Mouse (Mus musculus): ENCODE results near the gene Gm49361. TPM values are rescaled to one million over a fixed set of nuclear protein-coding genes. Genes with fewer than 3 reads are reported as not detected.
"Not testable (repeated sequence)": the region's sequence is repeated elsewhere in the genome, so short reads cannot be mapped to it uniquely, and the experiment has no call there.

Gene Gm49361
- polyA plus RNA-seq, 1 experiment: not detected

GRCm38 (mm10) chr14:57679958-57680535 lies 65.9 kb downstream of the Gm49361 start:
- Histone ChIP-seq H3K27ac (ENCODE audit: insufficient read depth, low read depth, low read length) (no peak overlapping the region), H3K4me3 (ENCODE audit: insufficient read depth, low read length) (no peak overlapping the region), H3K4me1 (ENCODE audit: control insufficient read depth, insufficient read depth, low read length) (peaks cover 3% of the 10 kb centered on the region; the same call in 1 of the 2 replicates)
- TF ChIP-seq CTCF (IDR thresholded peaks at IDR 0.05; ENCODE audit: low read depth, low read length): peak; percentile 65
- TF ChIP-seq POLR2A (IDR thresholded peaks at IDR 0.05; ENCODE audit: borderline replicate concordance, low read depth, low read length): no peak

- Histone ChIP-seq H3K4me3 (ENCODE audit: insufficient read depth, low read length) (no peak overlapping the region), H3K27ac (ENCODE audit: insufficient read depth, low read depth, low read length) (no peak overlapping the region), H3K4me1 (ENCODE audit: control insufficient read depth, insufficient read depth, low read length) (peaks cover 3% of the 10 kb centered on the region; the same call in 1 of the 2 replicates)
- TF ChIP-seq CTCF (IDR thresholded peaks at IDR 0.05; ENCODE audit: low read depth, low read length) (no peak), POLR2A (IDR thresholded peaks at IDR 0.05; ENCODE audit: borderline replicate concordance, low read depth, low read length) (no peak)
Measured at GRCm38 (mm10) chr14:57679523-57679922, 66.4 kb downstream of the Gm49361 start.

DNA sequence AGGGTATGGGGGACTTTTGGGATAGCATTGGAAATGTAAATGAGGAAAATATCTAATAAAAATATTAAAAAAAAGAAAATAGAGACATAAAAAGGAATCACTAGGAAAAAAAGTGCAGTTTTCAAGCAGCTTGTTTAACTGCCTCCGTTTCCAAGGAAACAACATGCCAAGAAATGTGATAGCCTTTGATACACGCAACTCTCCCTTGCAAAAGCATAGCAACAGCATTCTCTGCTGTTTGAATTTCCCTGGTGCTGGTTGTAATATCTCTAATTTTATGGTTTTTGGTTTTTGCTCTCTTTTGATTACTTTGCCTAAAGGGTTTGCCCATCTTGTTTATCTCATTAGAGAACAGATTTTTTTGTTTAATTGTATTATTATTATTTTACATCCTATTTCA lies 70.4 kb downstream of the Gm49361 start:
- H3K4me3 ChIP-seq (ENCODE audit: insufficient read depth, low read length): no peak overlapping the region
- H3K27ac ChIP-seq (ENCODE audit: insufficient read depth, low read depth, low read length): no peak overlapping the region
- H3K4me1 ChIP-seq (ENCODE audit: control insufficient read depth, insufficient read depth, low read length): peaks cover 3% of the 10 kb centered on the region; the same call in 1 of the 2 replicates

DNA sequence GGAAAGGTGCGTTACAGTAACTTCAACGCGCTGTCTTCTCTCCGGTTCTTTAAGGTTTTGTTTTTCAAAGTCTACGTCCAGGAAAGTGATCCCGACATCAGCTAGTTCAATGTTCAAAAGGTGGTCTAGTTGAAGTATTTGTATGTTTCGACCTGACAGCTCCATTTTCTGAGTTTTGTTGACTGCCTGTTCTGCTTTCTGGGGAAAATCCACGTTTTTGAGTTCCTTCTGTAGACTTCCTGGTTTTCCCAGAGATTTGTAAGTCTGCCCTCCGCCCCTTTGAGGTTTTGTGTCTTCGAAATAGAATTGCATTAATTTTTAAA lies 80.3 kb downstream of the Gm49361 start:
- TF ChIP-seq POLR2A (IDR thresholded peaks at IDR 0.05; ENCODE audit: borderline replicate concordance, low read depth, low read length): no peak
- TF ChIP-seq CTCF (IDR thresholded peaks at IDR 0.05; ENCODE audit: low read depth, low read length): no peak
- Histone ChIP-seq H3K4me1 (ENCODE audit: control insufficient read depth, insufficient read depth, low read length) (peaks cover 21% of the 10 kb centered on the region), H3K4me3 (ENCODE audit: insufficient read depth, low read length) (peak overlapping the region; percentile 82), H3K27ac (ENCODE audit: insufficient read depth, low read depth, low read length) (peak overlapping the region; percentile 64)

More for the DNA sequence above, 70.4 kb downstream of the Gm49361 start:
- TF ChIP-seq POLR2A (IDR thresholded peaks at IDR 0.05; ENCODE audit: borderline replicate concordance, low read depth, low read length): no peak
- TF ChIP-seq CTCF (IDR thresholded peaks at IDR 0.05; ENCODE audit: low read depth, low read length): no peak

- peaks cover 25% of the 10 kb centered on the region for H3K4me1 ChIP-seq (ENCODE audit: control insufficient read depth, insufficient read depth, low read length)
- no peak for TF ChIP-seq CTCF (IDR thresholded peaks at IDR 0.05; ENCODE audit: low read depth, low read length)
- H3K4me3 ChIP-seq (ENCODE audit: insufficient read depth, low read length): peak within 1 kb of the TSS; percentile 82
- peak within 1 kb of the TSS; percentile 64 for H3K27ac ChIP-seq (ENCODE audit: insufficient read depth, low read depth, low read length)
Measured at GRCm38 (mm10) chr14:57664822-57665627, 80.9 kb downstream of the Gm49361 start, which contains the start of gene Xpo4. Gene Xpo4 (minus strand): TSS chr14:57665430.

GRCm38 (mm10) chr14:57664311-57664821 lies 81.5 kb downstream of the Gm49361 start:
- peak overlapping the region; percentile 54 for H3K27ac ChIP-seq (ENCODE audit: insufficient read depth, low read depth, low read length)
- TF ChIP-seq CTCF (IDR thresholded peaks at IDR 0.05; ENCODE audit: low read depth, low read length): no peak
- no peak for TF ChIP-seq POLR2A (IDR thresholded peaks at IDR 0.05; ENCODE audit: borderline replicate concordance, low read depth, low read length)
- H3K4me3 ChIP-seq (ENCODE audit: insufficient read depth, low read length): peak overlapping the region; percentile 82
- peaks cover 25% of the 10 kb centered on the region for H3K4me1 ChIP-seq (ENCODE audit: control insufficient read depth, insufficient read depth, low read length)

DNA sequence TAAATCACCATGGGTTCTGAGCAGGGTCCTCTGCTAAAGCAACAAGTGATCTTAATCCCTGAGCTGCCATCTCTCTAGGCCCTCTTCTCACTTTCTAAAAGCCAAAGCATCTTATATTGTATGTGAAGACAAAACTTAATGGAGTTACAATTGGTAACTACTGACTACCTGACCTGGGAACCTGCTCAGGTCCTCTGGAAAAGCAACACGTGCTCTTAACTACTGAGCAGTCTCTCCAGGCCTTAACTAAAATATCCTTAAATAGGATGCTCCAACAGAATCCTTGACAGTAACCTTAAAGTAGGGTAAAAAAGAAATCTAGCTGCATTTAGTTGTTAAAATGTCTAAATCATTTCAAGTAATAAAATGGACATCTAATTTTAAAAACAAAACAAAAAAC lies 82.3 kb downstream of the Gm49361 start:
- TF ChIP-seq POLR2A (IDR thresholded peaks at IDR 0.05; ENCODE audit: borderline replicate concordance, low read depth, low read length): no peak
- no peak for TF ChIP-seq CTCF (IDR thresholded peaks at IDR 0.05; ENCODE audit: low read depth, low read length)
- Histone ChIP-seq H3K4me3 (ENCODE audit: insufficient read depth, low read length) (peak overlapping the region; percentile 46), H3K27ac (ENCODE audit: insufficient read depth, low read depth, low read length) (no peak overlapping the region), H3K4me1 (ENCODE audit: control insufficient read depth, insufficient read depth, low read length) (peaks cover 25% of the 10 kb centered on the region)

- no peak for TF ChIP-seq CTCF (IDR thresholded peaks at IDR 0.05; ENCODE audit: low read depth, low read length)
- TF ChIP-seq POLR2A (IDR thresholded peaks at IDR 0.05; ENCODE audit: borderline replicate concordance, low read depth, low read length): no peak
- Histone ChIP-seq H3K4me3 (ENCODE audit: insufficient read depth, low read length) (no peak overlapping the region), H3K27ac (ENCODE audit: insufficient read depth, low read depth, low read length) (no peak overlapping the region), H3K4me1 (ENCODE audit: control insufficient read depth, insufficient read depth, low read length) (peaks cover 17% of the 10 kb centered on the region)
Measured at GRCm38 (mm10) chr14:57658301-57658700, 87.6 kb downstream of the Gm49361 start.

DNA sequence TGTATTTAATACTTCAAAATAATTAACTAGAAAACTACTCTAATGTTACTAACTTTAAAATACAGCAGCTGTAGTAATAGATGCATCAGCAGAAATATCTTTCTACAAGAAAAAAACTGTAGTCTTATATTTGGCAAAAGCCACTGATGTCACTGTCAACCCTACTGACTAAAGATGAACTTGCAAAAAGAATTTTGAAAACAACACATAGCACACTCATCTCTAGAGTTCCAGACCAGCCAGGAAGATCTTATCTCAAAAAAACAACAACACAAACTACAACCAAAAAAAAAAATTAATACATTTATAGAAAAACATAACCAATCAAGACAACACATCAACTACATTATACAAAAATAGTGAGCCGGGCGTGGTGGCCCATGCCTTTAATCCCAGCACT lies 88.4 kb downstream of the Gm49361 start:
- TF ChIP-seq POLR2A (IDR thresholded peaks at IDR 0.05; ENCODE audit: borderline replicate concordance, low read depth, low read length) (no peak), CTCF (IDR thresholded peaks at IDR 0.05; ENCODE audit: low read depth, low read length) (no peak)

DNA sequence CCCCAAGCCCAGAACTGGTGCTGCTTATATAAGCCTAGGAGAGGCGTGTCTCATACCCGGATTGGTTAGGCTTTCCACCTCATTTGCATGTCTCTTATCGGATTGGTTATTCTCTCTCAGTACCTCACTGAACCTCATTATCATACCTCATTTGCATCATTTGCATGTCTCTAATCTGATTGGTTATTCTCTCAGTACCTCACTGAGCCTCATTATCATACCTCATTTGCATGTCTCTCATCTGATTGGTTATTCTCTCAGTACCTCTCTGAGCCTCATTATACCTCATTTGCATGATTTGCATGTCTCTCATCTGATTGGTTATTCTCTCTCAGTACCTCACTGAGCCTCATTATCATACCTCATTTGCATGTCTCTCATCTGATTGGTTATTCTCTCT lies 89.4 kb downstream of the Gm49361 start:
- not testable (repeated sequence) for H3K27ac ChIP-seq (ENCODE audit: insufficient read depth, low read depth, low read length); H3K4me3 ChIP-seq (ENCODE audit: insufficient read depth, low read length)
- H3K4me1 ChIP-seq (ENCODE audit: control insufficient read depth, insufficient read depth, low read length): peaks cover 12% of the 10 kb centered on the region; the same call in 1 of the 2 replicates

More for the DNA sequence above, 88.4 kb downstream of the Gm49361 start:
- Histone ChIP-seq H3K27ac (ENCODE audit: insufficient read depth, low read depth, low read length) (no peak overlapping the region), H3K4me1 (ENCODE audit: control insufficient read depth, insufficient read depth, low read length) (peaks cover 15% of the 10 kb centered on the region), H3K4me3 (ENCODE audit: insufficient read depth, low read length) (no peak overlapping the region)

Measured in bone marrow macrophage, adult 2 months (primary cell).